8 mouse cellular contexts compared by ENCODE assay signal in genomic region chr7:124685424-124685823, GRCm38 (mm10).
DNase-seq lines count a peak whose midpoint lies in the region; ATAC-seq and TF ChIP-seq lines count a peak whose summit lies in the region.

No protein-coding gene starts in this region.

- H3K36me3 ChIP-seq in kidney, embryonic 16.5 days (ENCODE audit: insufficient read depth, low read length), result no peaks in the 10 kb centered on the region
- no peaks in the 10 kb centered on the region for H3K36me3 ChIP-seq in neural tube, embryonic 15.5 days

- no peak for ATAC-seq in kidney, embryonic 16.5 days (ENCODE audit: low FRiP score, low TSS enrichment)
- ATAC-seq in neural tube, embryonic 15.5 days (ENCODE audit: low FRiP score), result no peak

- no peaks in the 10 kb centered on the region for H3K27me3 ChIP-seq in kidney, embryonic 16.5 days (ENCODE audit: insufficient read depth, low read length)
- no peaks in the 10 kb centered on the region for H3K27me3 ChIP-seq in neural tube, embryonic 15.5 days (replicated peaks)

- WGBS in kidney, embryonic 16.5 days, result 54% methylated on average over 2 of the region's 2 CpGs
- WGBS in neural tube, embryonic 15.5 days, result 58% methylated on average over 2 of the region's 2 CpGs

- H3K4me3 ChIP-seq in kidney, embryonic 16.5 days (ENCODE audit: low read length), result no peak overlapping the region
- no peak overlapping the region for H3K4me3 ChIP-seq in neural tube, embryonic 15.5 days (replicated peaks)
- H3K4me3 ChIP-seq in layer of hippocampus, adult 2 months, result no peak overlapping the region

- no peak overlapping the region for H3K27ac ChIP-seq in kidney, embryonic 16.5 days (ENCODE audit: low read length)
- no peak overlapping the region for H3K27ac ChIP-seq in neural tube, embryonic 15.5 days (replicated peaks)
- no peak overlapping the region for H3K27ac ChIP-seq in layer of hippocampus, adult 2 months

- no peak overlapping the region for H3K4me2 ChIP-seq in kidney, embryonic 16.5 days (replicated peaks; ENCODE audit: low read depth, low read length)
- H3K4me2 ChIP-seq in neural tube, embryonic 15.5 days, result no peak overlapping the region

- no peak overlapping the region for H3K9ac ChIP-seq in kidney, embryonic 16.5 days (replicated peaks; ENCODE audit: low read length)
- no peak overlapping the region for H3K9ac ChIP-seq in neural tube, embryonic 15.5 days (replicated peaks)

- TF ChIP-seq CTCF in layer of hippocampus, adult 2 months (conservative IDR thresholded peaks at IDR 0.05), result no peak

- no peaks in the 10 kb centered on the region for H3K9me3 ChIP-seq in kidney, embryonic 16.5 days (ENCODE audit: low read length)
- no peaks in the 10 kb centered on the region for H3K9me3 ChIP-seq in neural tube, embryonic 15.5 days (replicated peaks)

- peak; percentile 31 for DNase-seq in kidney, adult 18-20 months
- peak; percentile 68 for DNase-seq in NIH3T3 (ENCODE audit: low read depth)
- DNase-seq in gastrocnemius, adult 8-10 months (ENCODE audit: low spot score in 2 of 2), result peak; percentile 74 to 79
- peak; percentile 72 for DNase-seq in kidney, postnatal 14 days
- no peak for DNase-seq in spleen, adult 18-20 months
- DNase-seq in layer of hippocampus, adult 2 months (ENCODE audit: low spot score in 2 of 2), result no peak

- H3K4me1 ChIP-seq in kidney, embryonic 16.5 days (ENCODE audit: insufficient read depth, low read length), result no peaks in the 10 kb centered on the region
- no peaks in the 10 kb centered on the region for H3K4me1 ChIP-seq in neural tube, embryonic 15.5 days

Comparison
In these comparisons a context has a peak if more than half of its experiments do, and no peak if none do; other contexts are left out.
1. DNase-seq: peak in kidney, adult 18-20 months (single experiment), NIH3T3 (single experiment), gastrocnemius, adult 8-10 months (2 of 2) and kidney, postnatal 14 days (single experiment); none in spleen, adult 18-20 months (0 of 2) and layer of hippocampus, adult 2 months (0 of 2).